9 mouse cellular contexts compared by ENCODE assay signal in genomic region chr11:57950989-57951388, GRCm38 (mm10). TPM values are rescaled to one million over a fixed set of nuclear protein-coding genes. Genes with fewer than 3 reads are reported as not detected.
A peak's percentile ranks its signal among the peaks of the same experiment; 100 is the strongest.
DNase-seq lines count a peak whose midpoint lies in the region; ATAC-seq lines count a peak whose summit lies in the region.
"Had no signal": no experiment of that assay in that cellular context is flagged by ENCODE, and none has a peak within 500 bp of the region (broad histone marks: within the 10 kb centered on the region; RNA-seq: fewer than 3 reads in every experiment).

No protein-coding gene starts in this region.

- no peak for ATAC-seq in heart, embryonic 12.5 days (ENCODE audit: insufficient number of reproducible peaks, low FRiP score)
- peak; percentile 53 for ATAC-seq in common myeloid progenitor, adult 5-6 weeks (replicated peaks; ENCODE audit: low read depth, poor library complexity, severe bottlenecking)

- DNase-seq in heart, adult 8-10 months (ENCODE audit: low spot score): peak; percentile 50
- DNase-seq in urinary bladder, postnatal 25 days (ENCODE audit: low spot score): peak; percentile 33
- DNase-seq in urinary bladder, postnatal 36 days (ENCODE audit: low spot score in 2 of 2): no peak
- peak; percentile 45 to 57 for DNase-seq in left cerebral cortex, postnatal 25 days (ENCODE audit: low spot score in 2 of 2)
- peak; percentile 27 to 57 for DNase-seq in spleen, postnatal 10 days (ENCODE audit: low spot score in 2 of 2)
- DNase-seq in urinary bladder, adult 2 months (ENCODE audit: low spot score): no peak

- 2% methylated on average over 4 of the region's 4 CpGs for WGBS in heart, embryonic 12.5 days

- intact Hi-C loops in left cerebral cortex, postnatal 25 days (cut with DNase I): loop anchor here (1.0 to 5.0 kb wide), 3 partner anchors 106 to 276 kb away; no protein-coding TSS in a partner anchor

- no peaks in the 10 kb centered on the region for H3K36me3 ChIP-seq in heart, embryonic 12.5 days
- H3K36me3 ChIP-seq: embryonic facial prominence, embryonic 12.5 days had no signal

- H3K4me3 ChIP-seq in heart, embryonic 12.5 days: no peak overlapping the region
- H3K4me3 ChIP-seq: embryonic facial prominence, embryonic 12.5 days had no signal

- no peak overlapping the region for H3K4me2 ChIP-seq in heart, embryonic 12.5 days
- H3K4me2 ChIP-seq: embryonic facial prominence, embryonic 12.5 days had no signal

- H3K27ac ChIP-seq in heart, embryonic 12.5 days (ENCODE audit: poor library complexity, severe bottlenecking): no peak overlapping the region
- H3K27ac ChIP-seq: embryonic facial prominence, embryonic 12.5 days had no signal

- H3K4me1 ChIP-seq in heart, embryonic 12.5 days (replicated peaks): peaks cover 9% of the 10 kb centered on the region
- H3K4me1 ChIP-seq: embryonic facial prominence, embryonic 12.5 days had no signal

- no peaks in the 10 kb centered on the region for H3K27me3 ChIP-seq in heart, embryonic 12.5 days (replicated peaks)
- H3K27me3 ChIP-seq: embryonic facial prominence, embryonic 12.5 days had no signal

- no peak overlapping the region for H3K9ac ChIP-seq in heart, embryonic 12.5 days
- H3K9ac ChIP-seq: embryonic facial prominence, embryonic 12.5 days had no signal

- no peaks in the 10 kb centered on the region for H3K9me3 ChIP-seq in heart, embryonic 12.5 days (replicated peaks)
- H3K9me3 ChIP-seq: embryonic facial prominence, embryonic 12.5 days had no signal

RNA-seq across cellular contexts. Expression of gene Larp1, which starts 57.9 kb away (rescaled TPM):
- 10 to 100 TPM; 61.6 to 70.0 (median 65.1) TPM for total RNA-seq in heart, adult 8-10 months (2022)
- 17.5 and 18.3 TPM in 2 replicates for polyA plus RNA-seq in heart, embryonic 12.5 days (2016; fragmentation: Nextera tagmentation; extraction: Ambion mirVana)
- total RNA-seq in common myeloid progenitor, adult 5-6 weeks (2017): 65.3 and 72.9 TPM in 2 replicates
- total RNA-seq in left cerebral cortex, postnatal 25 days (2021): 10 to 100 TPM; 86.4 to 88.9 TPM
- 31.1 and 42.6 TPM in 2 replicates for polyA plus RNA-seq in urinary bladder, adult 2 months (2012; rRNA removed)

Comparison
In these comparisons a context has a peak if more than half of its experiments do, and no peak if none do; other contexts are left out.
1. DNase-seq: peak in heart, adult 8-10 months (single experiment), urinary bladder, postnatal 25 days (single experiment), left cerebral cortex, postnatal 25 days (2 of 2) and spleen, postnatal 10 days (2 of 2); none in urinary bladder, postnatal 36 days (0 of 2) and urinary bladder, adult 2 months (single experiment).